Mouse (Mus musculus) testis, adult 2 months (tissue): ENCODE data around the gene Ppp2r5b.

Experiments used
- CTCF ChIP-seq: fragments of 200-500 bp; IDR thresholded peaks from 2 replicates; pipeline ENCODE4 v1.5.1; 2012; ENCODE audit warnings: low read depth, mild to moderate bottlenecking, inconsistent platforms, low read length, moderate library complexity; ENCODE audit not compliant: control insufficient read depth, insufficient read depth, insufficient replicate concordance
- POLR2A ChIP-seq: fragments of 200-500 bp; IDR thresholded peaks from 2 replicates; pipeline ENCODE4 v1.6.1; 2012; ENCODE audit warnings: low read depth, mild to moderate bottlenecking, inconsistent platforms, low read length, moderate library complexity; ENCODE audit not compliant: control insufficient read depth

GRCm38 (mm10) chr19:6240136-6240535 lies 4.5 kb upstream of the Ppp2r5b start:
- TF ChIP-seq POLR2A (no peak), CTCF (no peak)
